Mouse (Mus musculus): ENCODE data around the gene Ssbp1.

Gene Ssbp1

GRCm38 (mm10) chr6:40441276-40441675, 29.9 kb upstream of the Ssbp1 start:
- ChIA-PET POLR2A (no interaction called here), CTCF (interaction anchor here in 1 of 4 experiments (1.0 kb wide), 1 partner anchor 13 kb away, joined by 3 read pairs; no protein-coding TSS in a partner anchor)

GRCm38 (mm10) chr6:40441755-40442154, 29.4 kb upstream of the Ssbp1 start:
- ChIA-PET CTCF (no interaction called here), POLR2A (no interaction called here)

GRCm38 (mm10) chr6:40443281-40443928, 27.7 kb upstream of the Ssbp1 start:
- POLR2A ChIA-PET, result interaction anchor here in 1 of 4 experiments (0.7 kb wide), 1 partner anchor 427 kb away, joined by 3 read pairs; no protein-coding TSS in a partner anchor
- CTCF ChIA-PET, result interaction anchor here in 1 of 4 experiments (1.3 to 2.1 kb wide), 2 partner anchors 9 to 11 kb away, joined by 4 to 6 read pairs; no protein-coding TSS in a partner anchor

- POLR2A ChIA-PET, result interaction anchor here in 1 of 4 experiments (1.1 to 1.8 kb wide), 2 partner anchors 13 to 24 kb away, joined by 3 to 4 read pairs; partner anchors contain the start of gene E330009J07Rik
- CTCF ChIA-PET, result no interaction called here
Measured at GRCm38 (mm10) chr6:40448626-40449025, 22.5 kb upstream of the Ssbp1 start.

- ChIA-PET POLR2A (interaction anchor here in 3 of 4 experiments (0.7 to 2.6 kb wide), 6 partner anchors 19 to 1959 kb away, joined by 3 to 7 read pairs (median 4); partner anchors contain the start of gene E330009J07Rik (in 1 of the 3)), CTCF (interaction anchor here (0.5 to 2.2 kb wide), 32 partner anchors 8 to 1955 kb away, joined by 3 to 15 read pairs (median 4); partner anchors contain the start of genes E330009J07Rik (in 1 of the 4), Ssbp1 (in 1 of the 4) and Wee2 (in 1 of the 4))
Measured at GRCm38 (mm10) chr6:40454436-40455041, 16.6 kb upstream of the Ssbp1 start.

GRCm38 (mm10) chr6:40465710-40466109, 5.4 kb upstream of the Ssbp1 start:
- POLR2A ChIA-PET, result interaction anchor here in 1 of 4 experiments (1.0 to 2.9 kb wide), 2 partner anchors 10 to 12 kb away, joined by 4 to 10 read pairs; no protein-coding TSS in a partner anchor
- CTCF ChIA-PET, result interaction anchor here (0.6 to 3.5 kb wide), 10 partner anchors 11 to 229 kb away, joined by 3 to 15 read pairs (median 4); no protein-coding TSS in a partner anchor

GRCm38 (mm10) chr6:40471720-40472010, 513 bp downstream of the Ssbp1 start:
- CTCF ChIA-PET, result interaction anchor here in 2 of 4 experiments (0.9 to 1.0 kb wide), 3 partner anchors 17 to 235 kb away, joined by 3 to 5 read pairs (median 4); no protein-coding TSS in a partner anchor

GRCm38 (mm10) chr6:40476132-40476531, 5.0 kb downstream of the Ssbp1 start:
- CTCF ChIA-PET, result no interaction called here
- POLR2A ChIA-PET, result interaction anchor here in 1 of 4 experiments (1.0 to 3.3 kb wide), 3 partner anchors 10 to 32 kb away, joined by 3 to 24 read pairs (median 7); no protein-coding TSS in a partner anchor

More at GRCm38 (mm10) chr6:40471720-40472010, 513 bp downstream of the Ssbp1 start:
- POLR2A ChIA-PET, result interaction anchor here (0.5 to 2.7 kb wide), 14 partner anchors 11 to 599 kb away, joined by 3 to 42 read pairs (median 4); partner anchors contain the start of genes Agk (in 2 of the 4), E330009J07Rik (in 2 of the 4) and Tmem178b (in 1 of the 4)

GRCm38 (mm10) chr6:40479705-40480104, 8.6 kb downstream of the Ssbp1 start:
- POLR2A ChIA-PET, result no interaction called here
- CTCF ChIA-PET, result no interaction called here

- POLR2A ChIA-PET, result interaction anchor here (0.7 to 6.6 kb wide), 7 partner anchors 9 to 157 kb away, joined by 3 to 42 read pairs (median 4); partner anchors contain the start of genes Tas2r137 (in 2 of the 4), Agk (in 1 of the 4) and Ssbp1 (in 1 of the 4)
- CTCF ChIA-PET, result no interaction called here
Measured at GRCm38 (mm10) chr6:40482318-40482717, 11.2 kb downstream of the Ssbp1 start.

GRCm38 (mm10) chr6:40490933-40491332, 19.8 kb downstream of the Ssbp1 start, which contains the start of gene Tas2r137:
Gene Tas2r137 (plus strand): TSS chr6:40491233.
- POLR2A ChIA-PET, result interaction anchor here in 2 of 4 experiments (0.9 to 1.8 kb wide), 2 partner anchors 9 kb away, joined by 3 to 4 read pairs; no protein-coding TSS in a partner anchor
- CTCF ChIA-PET, result no interaction called here

- CTCF ChIA-PET, result no interaction called here
- POLR2A ChIA-PET, result no interaction called here
Measured at GRCm38 (mm10) chr6:40493229-40493628, 22.1 kb downstream of the Ssbp1 start, which contains the start of gene Tas2r108. Gene Tas2r108 (plus strand): TSS chr6:40493529.

GRCm38 (mm10) chr6:40519408-40519807, 48.3 kb downstream of the Ssbp1 start, which contains the start of gene Prss37:
Gene Prss37 (minus strand): TSS chr6:40519508.
- CTCF ChIA-PET, result no interaction called here
- POLR2A ChIA-PET, result no interaction called here
